Mouse (Mus musculus) G1E (cell line): ENCODE measurements at regions not wholly inside any gene's neighbourhood (a gene's known extent, or its start where the extent isn't known, plus 50 kb on each side); places are given as distances from the start of the nearest gene placed in this dataset.

Experiments
- CTCF ChIP-seq: IDR thresholded peaks from 2 replicates; pipeline ENCODE4 v1.5.1; 2012; ENCODE audit warnings: low read depth, low read length, inconsistent platforms, mixed read lengths
- GATA1 ChIP-seq: IDR thresholded peaks from 2 replicates; pipeline ENCODE4 v1.6.1; 2012; ENCODE audit warnings: borderline replicate concordance, low read length, inconsistent platforms, mixed read lengths
- POLR2AphosphoS5 ChIP-seq: IDR thresholded peaks from 2 replicates; pipeline ENCODE4 v1.6.1; 2012; ENCODE audit warnings: low read depth, low read length, inconsistent platforms; ENCODE audit not compliant: insufficient replicate concordance
- TAL1 ChIP-seq: conservative IDR thresholded peaks from 2 replicates; pipeline ENCODE4 v1.6.1; 2012; ENCODE audit warnings: low read depth, low read length, inconsistent platforms, mixed read lengths

DNA sequence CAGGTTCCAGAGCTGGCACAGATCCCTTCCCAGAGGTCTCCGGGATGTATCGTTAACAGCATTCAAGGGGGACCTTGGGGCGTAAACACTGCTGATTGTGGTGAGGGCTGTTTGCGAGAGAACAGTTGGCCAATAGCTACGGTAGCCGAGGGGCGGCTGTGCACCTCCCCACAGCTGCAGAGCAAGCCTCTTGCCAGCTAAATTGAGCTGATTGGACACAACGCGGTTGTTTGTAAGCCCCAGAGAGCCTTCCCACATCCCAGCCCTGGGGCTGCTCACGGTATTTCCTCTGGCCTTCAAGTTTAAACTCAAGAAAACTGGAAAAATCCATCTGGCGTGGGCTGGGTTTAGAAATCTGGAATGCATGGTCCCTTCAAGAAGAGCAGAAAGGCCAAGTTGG is 114.6 kb upstream of the Gm5148 start:
- TF ChIP-seq CTCF (no peak), TAL1 (no peak), GATA1 (no peak), POLR2AphosphoS5 (no peak)
